Mouse (Mus musculus): ENCODE results near the gene Npb. TPM values are rescaled to one million over a fixed set of nuclear protein-coding genes. Genes with fewer than 3 reads are reported as not detected.

The Npb gene
- total and polyA plus RNA-seq, 2 experiments from 2014 or later = 0.78 to 1.8 TPM

GRCm38 (mm10) chr11:120631726-120632448 is 23.6 kb downstream of the Npb start:
- DNase-seq (ENCODE audit: low spot score) (no peak), ATAC-seq (no peak)
- H3K9me3 ChIP-seq (ENCODE audit: low read length) = no peaks in the 10 kb centered on the region
- H3K4me3 ChIP-seq (ENCODE audit: low read length) = peak overlapping the region; percentile 92
- peaks cover 17% of the 10 kb centered on the region for H3K4me1 ChIP-seq (ENCODE audit: insufficient read depth, low read length)
- H3K27me3 ChIP-seq (ENCODE audit: insufficient read depth, low read length) = no peaks in the 10 kb centered on the region
- 0 out of 2 replicates have a peak, but pooled peaks cover 4% of the 10 kb centered on the region for H3K36me3 ChIP-seq (ENCODE audit: insufficient read depth, low read length)
- peak overlapping the region; percentile 88 for H3K9ac ChIP-seq (replicated peaks; ENCODE audit: low read length)
- H3K4me2 ChIP-seq (ENCODE audit: low read depth, low read length) = peak overlapping the region; percentile 96
- peak overlapping the region; percentile 88 for H3K27ac ChIP-seq
- WGBS = 62% methylated on average over 4 of the region's 4 CpGs
- TF ChIP-seq CTCF (IDR thresholded peaks at IDR 0.05; ENCODE audit: low read depth) = no peak

GRCm38 (mm10) chr11:120632559-120633519 is 24.6 kb downstream of the Npb start:
- peak overlapping the region; percentile 92 for H3K4me3 ChIP-seq (ENCODE audit: low read length)
- H3K9me3 ChIP-seq (ENCODE audit: low read length) = no peaks in the 10 kb centered on the region
- peak overlapping the region; percentile 88 for H3K9ac ChIP-seq (replicated peaks; ENCODE audit: low read length)
- peak overlapping the region; percentile 96 for H3K4me2 ChIP-seq (ENCODE audit: low read depth, low read length)
- no peaks in the 10 kb centered on the region for H3K36me3 ChIP-seq (ENCODE audit: insufficient read depth, low read length)
- H3K27ac ChIP-seq = peak overlapping the region; percentile 88
- under 1% methylated on average over 103 of the region's 116 CpGs for WGBS
- no peaks in the 10 kb centered on the region for H3K27me3 ChIP-seq (ENCODE audit: insufficient read depth, low read length)
- peak; percentile 68 for DNase-seq (ENCODE audit: low spot score)
- peak; percentile 76 for ATAC-seq
- no peak for TF ChIP-seq CTCF (IDR thresholded peaks at IDR 0.05; ENCODE audit: low read depth)
- peaks cover 17% of the 10 kb centered on the region for H3K4me1 ChIP-seq (ENCODE audit: insufficient read depth, low read length)

- TF ChIP-seq CTCF (IDR thresholded peaks at IDR 0.05; ENCODE audit: low read depth) = no peak
- Histone ChIP-seq H3K9me3 (ENCODE audit: low read length) (no peaks in the 10 kb centered on the region), H3K4me2 (ENCODE audit: low read depth, low read length) (peak within 1 kb of the TSS; percentile 96), H3K27me3 (ENCODE audit: insufficient read depth, low read length) (no peaks in the 10 kb centered on the region), H3K36me3 (ENCODE audit: insufficient read depth, low read length) (no peaks in the 10 kb centered on the region), H3K9ac (replicated peaks; ENCODE audit: low read length) (peak within 1 kb of the TSS; percentile 88), H3K4me1 (ENCODE audit: insufficient read depth, low read length) (peaks cover 17% of the 10 kb centered on the region), H3K4me3 (ENCODE audit: low read length) (peak within 1 kb of the TSS; percentile 92), H3K27ac (peak within 1 kb of the TSS; percentile 88)
- DNase-seq (ENCODE audit: low spot score) = peak; percentile 98
- WGBS = 12% methylated on average over 58 of the region's 58 CpGs
- peak; percentile 94 for ATAC-seq
These were observed 25.5 kb downstream of the Npb start, which contains the start of gene Mafg for GRCm38 (mm10) chr11:120633520-120634343. TSS of gene Mafg (minus strand) at chr11:120633600.

- Histone ChIP-seq H3K4me1 (ENCODE audit: insufficient read depth, low read length) (peaks cover 17% of the 10 kb centered on the region), H3K9me3 (ENCODE audit: low read length) (no peaks in the 10 kb centered on the region), H3K27me3 (ENCODE audit: insufficient read depth, low read length) (no peaks in the 10 kb centered on the region), H3K4me3 (ENCODE audit: low read length) (no peak overlapping the region), H3K4me2 (ENCODE audit: low read depth, low read length) (no peak overlapping the region), H3K36me3 (ENCODE audit: insufficient read depth, low read length) (no peaks in the 10 kb centered on the region), H3K27ac (no peak overlapping the region), H3K9ac (replicated peaks; ENCODE audit: low read length) (no peak overlapping the region)
- no peak for ATAC-seq
- WGBS = 88% methylated on average over 5 of the region's 5 CpGs
- TF ChIP-seq CTCF (IDR thresholded peaks at IDR 0.05; ENCODE audit: low read depth) = no peak
- DNase-seq (ENCODE audit: low spot score) = no peak
These were observed 26.5 kb downstream of the Npb start for GRCm38 (mm10) chr11:120634810-120635209.

- Histone ChIP-seq H3K36me3 (ENCODE audit: insufficient read depth, low read length) (no peaks in the 10 kb centered on the region), H3K27ac (no peak overlapping the region), H3K9ac (replicated peaks; ENCODE audit: low read length) (no peak overlapping the region), H3K9me3 (ENCODE audit: low read length) (no peaks in the 10 kb centered on the region), H3K4me3 (ENCODE audit: low read length) (no peak overlapping the region), H3K4me2 (ENCODE audit: low read depth, low read length) (no peak overlapping the region), H3K27me3 (ENCODE audit: insufficient read depth, low read length) (no peaks in the 10 kb centered on the region), H3K4me1 (ENCODE audit: insufficient read depth, low read length) (peaks cover 7% of the 10 kb centered on the region; the same call in 1 of the 2 replicates)
- no peak for ATAC-seq
- 73% methylated on average over 9 of the region's 9 CpGs for WGBS
- DNase-seq (ENCODE audit: low spot score) = no peak
- TF ChIP-seq CTCF (IDR thresholded peaks at IDR 0.05; ENCODE audit: low read depth) = no peak
These were observed 33.0 kb downstream of the Npb start for GRCm38 (mm10) chr11:120641255-120641654.

DNA sequence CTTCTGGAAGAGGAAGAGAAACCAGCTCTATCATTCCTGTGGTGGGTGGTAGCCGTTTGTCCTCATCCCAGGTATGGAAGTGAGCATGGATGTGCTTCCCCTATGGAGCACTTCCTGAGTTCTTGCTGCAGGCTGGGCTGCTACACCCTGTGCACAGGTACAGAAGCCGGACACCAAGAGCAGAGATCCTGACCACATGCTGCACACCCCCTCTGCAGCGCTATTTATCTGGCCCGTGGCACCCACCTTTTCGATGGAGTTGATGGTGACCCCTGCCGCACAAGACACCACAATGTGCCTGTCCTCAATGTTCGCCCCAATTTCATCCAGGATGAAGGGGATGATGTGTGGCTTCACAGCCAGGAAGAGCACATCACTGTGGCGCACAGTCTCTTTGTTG is 33.6 kb downstream of the Npb start:
- Histone ChIP-seq H3K4me1 (ENCODE audit: insufficient read depth, low read length) (peaks cover 7% of the 10 kb centered on the region; the same call in 1 of the 2 replicates), H3K36me3 (ENCODE audit: insufficient read depth, low read length) (no peaks in the 10 kb centered on the region), H3K27ac (no peak overlapping the region), H3K4me3 (ENCODE audit: low read length) (no peak overlapping the region), H3K9me3 (ENCODE audit: low read length) (no peaks in the 10 kb centered on the region), H3K27me3 (ENCODE audit: insufficient read depth, low read length) (no peaks in the 10 kb centered on the region), H3K9ac (replicated peaks; ENCODE audit: low read length) (no peak overlapping the region), H3K4me2 (ENCODE audit: low read depth, low read length) (no peak overlapping the region)
- ATAC-seq (no peak), DNase-seq (ENCODE audit: low spot score) (no peak)
- 89% methylated on average over 8 of the region's 8 CpGs for WGBS
- TF ChIP-seq CTCF (IDR thresholded peaks at IDR 0.05; ENCODE audit: low read depth) = no peak

Data from hindbrain, postnatal 0 days (tissue).